Mouse (Mus musculus) C2C12 (cell line): ENCODE measurements at regions not wholly inside any gene's neighbourhood (a gene's known extent, or its start where the extent isn't known, plus 50 kb on each side); places are given as distances from the start of the nearest gene placed in this dataset.

Source experiments
- H3K27me3 ChIP-seq: one replicate; pipeline ENCODE4 v1.6.1; 2011; ENCODE audit not compliant: control insufficient read depth, insufficient read depth, insufficient read length
- H3K36me3 ChIP-seq: one replicate; pipeline ENCODE4 v1.6.1; 2011; ENCODE audit not compliant: control insufficient read depth, insufficient read depth
- H3K4me3 ChIP-seq: one replicate; pipeline ENCODE4 v1.5.1; 2011; ENCODE audit warnings: mild to moderate bottlenecking, control low read depth; ENCODE audit not compliant: poor library complexity, insufficient read depth, severe bottlenecking
- H3K79me2 ChIP-seq: one replicate; pipeline ENCODE4 v1.6.1; 2011; ENCODE audit not compliant: control insufficient read depth, insufficient read depth
- H3K79me3 ChIP-seq: one replicate; pipeline ENCODE4 v1.6.1; 2011; ENCODE audit warnings: low read depth, control low read depth
- H3ac ChIP-seq: one replicate; pipeline ENCODE3; 2011; ENCODE audit warnings: low read depth; ENCODE audit not compliant: control insufficient read depth, insufficient read length
- CEBPB ChIP-seq: IDR thresholded peaks from one replicate; pipeline ENCODE4 v1.6.1; 2011; ENCODE audit warnings: low read depth, mild to moderate bottlenecking, control low read depth, moderate library complexity
- CTCF ChIP-seq: IDR thresholded peaks from one replicate; pipeline ENCODE4 v1.5.1; 2011; ENCODE audit not compliant: control insufficient read depth, insufficient read depth, insufficient read length
- FOSL1 ChIP-seq: IDR thresholded peaks from one replicate; pipeline ENCODE4 v1.8.0; 2011; ENCODE audit warnings: mild to moderate bottlenecking, low read length; ENCODE audit not compliant: poor library complexity, insufficient read depth, severe bottlenecking
- MAX ChIP-seq: IDR thresholded peaks from one replicate; pipeline ENCODE4 v1.6.1; 2011; ENCODE audit warnings: mild to moderate bottlenecking, control low read depth
- MYOD1 ChIP-seq: IDR thresholded peaks from one replicate; pipeline ENCODE4 v1.6.1; 2011; ENCODE audit warnings: low read depth; ENCODE audit not compliant: control insufficient read depth, insufficient read length
- MYOG ChIP-seq: IDR thresholded peaks from one replicate; pipeline ENCODE4 v1.6.1; 2011; ENCODE audit not compliant: control insufficient read depth, insufficient read length; ENCODE audit errors: extremely low read depth
- USF1 ChIP-seq: IDR thresholded peaks from one replicate; pipeline ENCODE4 v1.6.1; 2011; ENCODE audit warnings: low read depth, mild to moderate bottlenecking, control low read depth, moderate library complexity

GRCm38 (mm10) chr3:156232111-156232510 lies 329.5 kb upstream of the Negr1 start:
- H3K79me3 ChIP-seq = no peaks in the 10 kb centered on the region
- no peak overlapping the region for H3ac ChIP-seq
- no peaks in the 10 kb centered on the region for H3K36me3 ChIP-seq
- no peak overlapping the region for H3K4me3 ChIP-seq
- TF ChIP-seq CTCF = no peak
- no peaks in the 10 kb centered on the region for H3K79me2 ChIP-seq
- no peaks in the 10 kb centered on the region for H3K27me3 ChIP-seq

- no peak overlapping the region for H3K4me3 ChIP-seq
- TF ChIP-seq MAX = no peak
- TF ChIP-seq FOSL1 = no peak
- no peak for TF ChIP-seq CTCF
- no peak for TF ChIP-seq MYOD1
- TF ChIP-seq CEBPB = no peak
- TF ChIP-seq USF1 = no peak
- no peak for TF ChIP-seq MYOG
- H3K79me3 ChIP-seq = no peaks in the 10 kb centered on the region
- no peaks in the 10 kb centered on the region for H3K27me3 ChIP-seq
- no peaks in the 10 kb centered on the region for H3K36me3 ChIP-seq
- no peak overlapping the region for H3ac ChIP-seq
- H3K79me2 ChIP-seq = no peaks in the 10 kb centered on the region
Measured at GRCm38 (mm10) chr3:156235955-156236354, 325.6 kb upstream of the Negr1 start.

- no peak for TF ChIP-seq MAX
- TF ChIP-seq USF1 = no peak
- no peak for TF ChIP-seq MYOD1
- TF ChIP-seq CTCF = no peak
- Histone ChIP-seq H3K36me3 (no peaks in the 10 kb centered on the region), H3K79me3 (no peaks in the 10 kb centered on the region), H3K79me2 (no peaks in the 10 kb centered on the region), H3K27me3 (no peaks in the 10 kb centered on the region), H3K4me3 (no peak overlapping the region), H3ac (no peak overlapping the region)
Measured at GRCm38 (mm10) chr3:156252256-156252861, 309.2 kb upstream of the Negr1 start.

GRCm38 (mm10) chr3:156253172-156253934 lies 308.2 kb upstream of the Negr1 start:
- TF ChIP-seq MAX (no peak), MYOD1 (no peak), MYOG (no peak), CEBPB (no peak), FOSL1 (no peak), CTCF (no peak), USF1 (no peak)
- H3K79me3 ChIP-seq = no peaks in the 10 kb centered on the region
- H3K36me3 ChIP-seq = no peaks in the 10 kb centered on the region
- no peaks in the 10 kb centered on the region for H3K79me2 ChIP-seq
- no peaks in the 10 kb centered on the region for H3K27me3 ChIP-seq
- H3ac ChIP-seq = no peak overlapping the region
- H3K4me3 ChIP-seq = no peak overlapping the region

GRCm38 (mm10) chr3:156256719-156257118 lies 304.9 kb upstream of the Negr1 start:
- Histone ChIP-seq H3K36me3 (no peaks in the 10 kb centered on the region), H3K27me3 (no peaks in the 10 kb centered on the region), H3K79me3 (no peaks in the 10 kb centered on the region), H3ac (no peak overlapping the region), H3K79me2 (no peaks in the 10 kb centered on the region), H3K4me3 (no peak overlapping the region)
- no peak for TF ChIP-seq FOSL1

- H3K27me3 ChIP-seq = no peaks in the 10 kb centered on the region
- no peaks in the 10 kb centered on the region for H3K79me2 ChIP-seq
- no peaks in the 10 kb centered on the region for H3K79me3 ChIP-seq
- TF ChIP-seq FOSL1 = no peak
- TF ChIP-seq MAX = no peak
- TF ChIP-seq USF1 = no peak
- TF ChIP-seq MYOG = no peak
- no peak for TF ChIP-seq CTCF
- no peak for TF ChIP-seq MYOD1
- no peak for TF ChIP-seq CEBPB
- H3ac ChIP-seq = no peak overlapping the region
- no peak overlapping the region for H3K4me3 ChIP-seq
- H3K36me3 ChIP-seq = no peaks in the 10 kb centered on the region
Measured at GRCm38 (mm10) chr3:156264654-156265053, 296.9 kb upstream of the Negr1 start.
